Mouse (Mus musculus) ovary, postnatal 14 days (tissue): ENCODE data around the gene Eno1.
"Not testable (repeated sequence)": the region's sequence is repeated elsewhere in the genome, so short reads cannot be mapped to it uniquely, and the experiment has no call there.

ENCODE experiments used
- DNase-seq: peaks from one replicate; pipeline ENCODE4 v3.0.0; 2022; ENCODE audit warnings: low spot score

The Eno1 gene

GRCm38 (mm10) chr4:150281018-150281761 lies 44.7 kb downstream of the Eno1 start, which contains the start of gene Rere:
TSS of gene Rere (plus strand) at chr4:150281646.
- DNase-seq = peak; percentile 100

- DNase-seq = peak; percentile 45
Measured at GRCm38 (mm10) chr4:150281891-150282630, 45.5 kb downstream of the Eno1 start.

GRCm38 (mm10) chr4:150282631-150283334 lies 46.3 kb downstream of the Eno1 start:
- no peak for DNase-seq

GRCm38 (mm10) chr4:150283335-150283638 lies 46.8 kb downstream of the Eno1 start:
- DNase-seq = no peak

GRCm38 (mm10) chr4:150283993-150284392 lies 47.5 kb downstream of the Eno1 start:
- DNase-seq = no peak

- DNase-seq = no peak
Measured at GRCm38 (mm10) chr4:150286980-150287379, 50.5 kb downstream of the Eno1 start.

- DNase-seq = not testable (repeated sequence)
Measured at GRCm38 (mm10) chr4:150287463-150287862, 50.9 kb downstream of the Eno1 start.

- no peak for DNase-seq
Measured at GRCm38 (mm10) chr4:150291900-150292299, 55.4 kb downstream of the Eno1 start.

- DNase-seq = no peak
Measured at GRCm38 (mm10) chr4:150294870-150295269, 58.3 kb downstream of the Eno1 start.

GRCm38 (mm10) chr4:150295966-150296365 lies 59.4 kb downstream of the Eno1 start:
- no peak for DNase-seq
